Mouse (Mus musculus): ENCODE measurements around the gene Kif5c. TPM values are rescaled to one million over a fixed set of nuclear protein-coding genes. Genes with fewer than 3 reads are reported as not detected.

Gene Kif5c
- polyA plus RNA-seq (2014; fragmentation: Illumina TruSeq; extraction: RNeasy Lipid Tissue Mini Kit (QIAGEN cat#74804); ENCODE audit: low read depth, low replicate concordance): 1.9 TPM

GRCm38 (mm10) chr2:49618829-49619718, at the start of gene Kif5c:
Gene Kif5c (plus strand): TSS chr2:49619298.

GRCm38 (mm10) chr2:49787376-49788050, 168.4 kb downstream of the Kif5c start, which contains the start of gene Lypd6b:
Gene Lypd6b (plus strand): TSS chr2:49787688.

Other genes with a start within 250 kb of the Kif5c start
- gene Epc2, start 167.8 kb upstream of the Kif5c start, polyA plus RNA-seq (2014; fragmentation: Illumina TruSeq; extraction: RNeasy Lipid Tissue Mini Kit (QIAGEN cat#74804); ENCODE audit: low read depth, low replicate concordance): 39.3 TPM
- 4.8 TPM for gene Lypd6b, start 168.4 kb downstream of the Kif5c start, polyA plus RNA-seq (2014; fragmentation: Illumina TruSeq; extraction: RNeasy Lipid Tissue Mini Kit (QIAGEN cat#74804); ENCODE audit: low read depth, low replicate concordance)